Mouse (Mus musculus) neutrophil, adult 5-6 weeks (primary cell): ENCODE measurements at regions not wholly inside any gene's neighbourhood (a gene's known extent, or its start where the extent isn't known, plus 50 kb on each side); places are given as distances from the start of the nearest gene placed in this dataset.

Experiments
- ATAC-seq: fragments of 151-379, 151-347 bp; 2 replicates; pipeline ENCODE4 v1.8.0; 2017; ENCODE audit warnings: mild to moderate bottlenecking, moderate TSS enrichment; ENCODE audit not compliant: insufficient number of reproducible peaks, poor library complexity, low FRiP score, severe bottlenecking; ENCODE audit errors: extremely low read depth

- no peak for ATAC-seq
These were observed 328.7 kb upstream of the Mmadhc start for GRCm38 (mm10) chr2:50625233-50625749.

GRCm38 (mm10) chr2:50609086-50609485, 312.5 kb upstream of the Mmadhc start:
- ATAC-seq: 0 out of 2 replicates have a peak, but pooled peaks have one; percentile 23

GRCm38 (mm10) chr2:50589195-50589594, 292.6 kb upstream of the Mmadhc start:
- peak; percentile 67; the same call in 1 of the 2 replicates for ATAC-seq

GRCm38 (mm10) chr2:50588652-50589051, 292.1 kb upstream of the Mmadhc start:
- no peak for ATAC-seq

- no peak for ATAC-seq
These were observed 289.9 kb upstream of the Mmadhc start for GRCm38 (mm10) chr2:50586321-50587050.

GRCm38 (mm10) chr2:50579620-50580019, 283.0 kb upstream of the Mmadhc start:
- no peak for ATAC-seq

- ATAC-seq: no peak
These were observed 281.9 kb upstream of the Mmadhc start for GRCm38 (mm10) chr2:50578278-50579043.

GRCm38 (mm10) chr2:50577736-50578135, 281.1 kb upstream of the Mmadhc start:
- ATAC-seq: no peak

GRCm38 (mm10) chr2:50573455-50573854, 276.9 kb upstream of the Mmadhc start:
- no peak for ATAC-seq

- no peak for ATAC-seq
These were observed 274.4 kb upstream of the Mmadhc start for GRCm38 (mm10) chr2:50571021-50571420.

- ATAC-seq: no peak
These were observed 273.1 kb upstream of the Mmadhc start for GRCm38 (mm10) chr2:50569502-50570285.

GRCm38 (mm10) chr2:50568777-50569501, 272.3 kb upstream of the Mmadhc start:
- no peak for ATAC-seq

- ATAC-seq: no peak
These were observed 270.9 kb upstream of the Mmadhc start for GRCm38 (mm10) chr2:50567542-50567941.

- no peak for ATAC-seq
These were observed 257.4 kb upstream of the Mmadhc start for GRCm38 (mm10) chr2:50554031-50554430.

GRCm38 (mm10) chr2:50552437-50552836, 255.8 kb upstream of the Mmadhc start:
- ATAC-seq: 0 out of 2 replicates have a peak, but pooled peaks have one; percentile 36

- ATAC-seq: no peak
These were observed 253.3 kb upstream of the Mmadhc start for GRCm38 (mm10) chr2:50549871-50550270.

GRCm38 (mm10) chr2:50539741-50540441, 243.3 kb upstream of the Mmadhc start:
- 0 out of 2 replicates have a peak, but pooled peaks have one; percentile 16 for ATAC-seq

- no peak for ATAC-seq
These were observed 241.5 kb upstream of the Mmadhc start for GRCm38 (mm10) chr2:50538068-50538467.
